Mouse (Mus musculus): ENCODE results near the gene Dnajb11. TPM values are rescaled to one million over a fixed set of nuclear protein-coding genes. Genes with fewer than 3 reads are reported as not detected.

Gene Dnajb11
- 43.5 and 45.6 TPM in 2 replicates for polyA plus RNA-seq (2012; rRNA removed)

DNA sequence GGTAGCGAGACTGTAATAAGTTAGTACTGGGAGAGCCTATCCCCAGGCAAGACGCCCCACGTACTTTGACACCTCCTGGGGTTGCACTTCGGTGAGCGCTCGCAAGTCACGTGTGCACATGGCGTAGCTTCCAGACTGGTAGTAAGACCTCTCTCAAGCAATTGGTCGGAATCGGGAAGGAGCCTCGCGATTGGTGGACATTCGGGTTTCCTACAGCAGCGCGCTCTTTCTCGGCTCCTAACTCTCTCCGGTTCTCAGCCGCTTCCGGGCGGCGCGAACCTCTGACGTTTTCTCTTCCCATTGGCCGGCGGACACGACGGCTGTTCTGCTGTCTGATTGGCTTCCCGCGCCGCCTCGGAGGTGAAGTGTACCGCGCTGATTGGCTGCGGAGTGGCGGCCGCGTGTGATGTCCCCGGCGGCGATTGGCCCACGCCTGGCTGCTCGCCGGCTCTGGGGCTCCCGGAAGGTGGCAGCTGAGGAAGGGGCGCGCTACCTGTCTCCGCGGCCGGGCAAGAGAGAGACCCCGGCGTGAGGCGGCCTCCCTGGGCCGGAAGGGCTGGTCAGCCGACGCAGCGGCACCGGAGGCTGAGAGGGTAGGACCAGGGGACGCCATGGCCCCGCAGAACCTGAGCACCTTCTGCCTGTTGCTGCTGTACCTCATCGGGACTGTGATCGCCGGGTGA lies at the start of gene Dnajb11, which contains the start of gene Tbccd1:
Gene Dnajb11 (plus strand): TSS at position 415 of the 683 bp plus-strand sequence.
Gene Tbccd1 (minus strand): TSS at position 239 of the 683 bp plus-strand sequence.
- DNase-seq (ENCODE audit: low spot score) = peak; percentile 97

- DNase-seq (ENCODE audit: low spot score) = no peak
Observed at GRCm38 (mm10) chr16:22811477-22811876, 46.2 kb upstream of the Dnajb11 start, which contains the start of gene Crygs. TSS of gene Crygs (minus strand) at chr16:22811577.

GRCm38 (mm10) chr16:22820731-22821130 lies 36.9 kb upstream of the Dnajb11 start:
- no peak for DNase-seq (ENCODE audit: low spot score)

- no peak for DNase-seq (ENCODE audit: low spot score)
Observed at GRCm38 (mm10) chr16:22832932-22833525, 24.6 kb upstream of the Dnajb11 start.

DNA sequence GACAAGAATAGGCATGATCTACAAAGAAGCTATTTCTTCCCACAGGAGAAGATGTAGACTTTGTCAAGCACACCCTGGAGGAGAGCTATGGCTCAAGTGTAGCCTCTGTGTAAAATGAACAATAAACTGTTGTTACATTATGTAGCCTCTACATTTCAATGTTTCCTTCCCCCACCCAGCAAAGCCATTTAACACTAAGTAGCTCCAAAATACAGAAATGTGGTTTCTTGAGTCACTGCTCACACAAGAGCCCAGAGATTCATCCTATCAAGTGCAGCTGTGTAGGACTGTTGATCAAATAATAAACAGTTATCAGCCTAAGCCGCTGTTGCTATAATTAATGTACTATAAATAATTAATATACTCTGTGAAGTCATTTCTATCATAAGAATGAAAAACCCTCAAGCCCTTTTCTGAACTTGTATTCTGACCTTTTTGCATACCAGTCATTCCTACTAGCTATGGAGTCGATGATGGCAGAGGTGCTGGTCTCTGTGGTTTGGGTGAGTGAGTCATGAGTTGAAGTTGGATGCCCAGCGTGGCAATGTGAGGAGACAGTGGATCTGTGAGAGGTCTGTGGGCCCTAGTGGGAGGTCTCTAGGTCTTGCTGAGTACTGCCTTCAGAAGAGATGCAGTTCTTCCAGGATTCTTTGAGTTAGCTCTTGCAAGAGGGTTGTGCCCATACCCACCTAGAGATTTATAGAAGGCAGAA lies 18.3 kb upstream of the Dnajb11 start:
- DNase-seq (ENCODE audit: low spot score) = no peak

- DNase-seq (ENCODE audit: low spot score) = no peak
Observed at GRCm38 (mm10) chr16:22842871-22843270, 14.8 kb upstream of the Dnajb11 start.

DNA sequence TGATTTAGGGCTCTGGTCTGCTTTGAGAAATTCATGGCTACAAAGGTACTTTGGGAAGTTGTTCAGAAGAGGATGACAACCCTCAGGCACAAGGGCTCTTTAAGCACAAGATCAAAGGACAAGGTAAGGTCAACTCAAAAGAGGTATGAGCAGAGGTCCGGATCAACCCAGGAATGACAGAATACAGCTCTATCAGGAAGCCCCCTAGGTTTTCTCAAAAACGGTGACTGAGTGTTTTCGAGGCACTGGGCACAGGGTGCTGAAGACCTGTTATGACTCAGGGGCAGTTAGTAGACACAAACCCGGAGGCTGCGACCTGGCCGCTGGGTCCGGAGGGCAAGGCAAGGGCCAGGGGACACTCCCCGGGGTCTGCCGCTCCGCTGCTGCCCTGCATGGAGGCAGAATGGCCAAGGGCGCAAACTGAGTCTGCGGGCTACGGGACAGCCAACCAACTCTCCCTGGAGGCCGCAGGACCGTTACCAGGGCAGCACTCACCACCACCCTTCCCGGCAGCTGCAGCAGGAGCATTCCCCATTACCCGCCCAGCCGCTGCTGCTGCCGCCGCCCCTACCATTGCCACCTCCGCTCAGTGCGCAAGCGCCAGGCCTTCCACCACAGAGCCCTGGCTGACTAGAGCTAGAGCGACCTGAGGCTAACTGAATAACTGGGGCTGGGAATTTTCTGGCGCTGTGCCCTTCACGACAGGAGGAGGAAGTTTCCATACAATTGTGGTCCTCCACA lies 13.4 kb upstream of the Dnajb11 start:
- DNase-seq (ENCODE audit: low spot score) = peak; percentile 47

GRCm38 (mm10) chr16:22844834-22845233 lies 12.8 kb upstream of the Dnajb11 start:
- DNase-seq (ENCODE audit: low spot score) = no peak

DNA sequence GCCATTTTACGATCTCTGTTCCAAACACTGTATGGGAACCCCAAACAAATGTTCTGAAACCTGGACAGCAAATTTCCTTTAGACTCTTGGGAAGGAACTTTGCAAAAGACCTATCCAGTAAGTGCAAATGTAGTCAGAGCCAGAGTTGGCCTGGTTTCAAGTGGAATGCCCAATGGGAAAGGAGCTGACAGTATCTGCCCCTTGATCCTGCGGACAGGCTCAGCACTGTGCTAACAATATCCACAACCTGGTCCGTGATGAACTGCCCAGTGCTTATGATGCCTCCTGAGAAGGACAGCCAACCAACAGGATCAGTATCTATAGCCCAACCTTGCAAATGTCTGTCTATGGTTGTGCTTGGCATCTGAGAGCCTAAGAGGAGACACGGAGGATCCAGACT lies 12.2 kb upstream of the Dnajb11 start:
- no peak for DNase-seq (ENCODE audit: low spot score)

DNA sequence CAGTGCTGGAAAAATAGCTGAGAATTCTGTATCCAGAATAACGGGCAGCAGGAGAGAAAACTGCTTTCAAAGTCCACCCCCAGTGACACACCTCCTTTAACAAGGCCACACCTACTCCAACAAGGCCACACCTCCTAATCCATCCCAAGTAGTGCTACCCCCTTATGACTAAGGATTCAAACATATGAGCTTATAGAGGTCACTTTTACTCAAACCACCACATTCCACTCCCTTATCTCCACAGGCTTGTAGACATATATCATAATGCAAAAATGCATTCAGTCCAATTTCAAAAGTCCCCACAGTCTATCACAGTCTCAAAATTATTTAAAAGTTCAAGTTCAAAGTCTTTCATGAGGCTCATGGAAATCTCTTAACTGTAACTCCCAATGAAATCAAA lies 10.0 kb upstream of the Dnajb11 start:
- no peak for DNase-seq (ENCODE audit: low spot score)

DNA sequence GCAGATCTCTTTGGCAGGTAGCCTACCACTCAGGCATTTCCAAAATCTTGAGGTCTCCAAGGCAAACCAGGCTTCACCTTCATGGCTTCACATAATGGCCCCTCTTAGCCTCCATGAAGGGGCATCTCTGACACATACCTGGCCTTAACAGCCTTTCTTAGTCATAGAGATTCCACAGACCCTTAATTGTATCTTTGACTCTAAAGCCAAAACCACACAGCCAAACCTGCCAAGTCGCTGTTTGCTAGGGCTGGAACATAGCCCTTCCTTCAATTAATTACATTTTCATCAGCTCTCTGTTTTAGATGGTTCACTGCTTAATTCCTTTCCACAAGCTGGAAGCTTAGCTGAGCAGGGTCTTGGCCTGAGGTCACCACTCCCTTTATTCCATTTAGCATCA lies 9.3 kb upstream of the Dnajb11 start:
- DNase-seq (ENCODE audit: low spot score) = no peak

DNA sequence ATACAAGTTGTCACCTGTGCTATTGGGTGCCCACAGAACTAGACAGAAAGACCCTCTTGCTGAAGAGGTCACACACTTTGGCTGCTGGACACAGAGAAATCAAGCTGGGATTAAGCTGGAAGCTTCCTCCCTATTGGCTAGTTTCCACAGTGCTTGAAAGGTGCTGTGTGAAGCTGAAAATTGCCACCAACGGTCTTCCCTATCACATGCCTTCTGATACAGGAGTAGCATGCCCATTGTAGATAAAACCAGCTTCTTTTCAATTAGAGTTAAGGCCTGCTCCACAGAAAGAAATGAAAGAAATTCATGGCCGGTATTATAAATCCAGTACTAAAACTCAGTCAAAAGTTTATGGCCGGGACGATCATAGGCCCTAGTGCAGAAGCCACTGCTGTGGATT lies 4.9 kb upstream of the Dnajb11 start:
- no peak for DNase-seq (ENCODE audit: low spot score)

GRCm38 (mm10) chr16:22856773-22857172 lies 872 bp upstream of the Dnajb11 start:
- DNase-seq (ENCODE audit: low spot score) = no peak

DNA sequence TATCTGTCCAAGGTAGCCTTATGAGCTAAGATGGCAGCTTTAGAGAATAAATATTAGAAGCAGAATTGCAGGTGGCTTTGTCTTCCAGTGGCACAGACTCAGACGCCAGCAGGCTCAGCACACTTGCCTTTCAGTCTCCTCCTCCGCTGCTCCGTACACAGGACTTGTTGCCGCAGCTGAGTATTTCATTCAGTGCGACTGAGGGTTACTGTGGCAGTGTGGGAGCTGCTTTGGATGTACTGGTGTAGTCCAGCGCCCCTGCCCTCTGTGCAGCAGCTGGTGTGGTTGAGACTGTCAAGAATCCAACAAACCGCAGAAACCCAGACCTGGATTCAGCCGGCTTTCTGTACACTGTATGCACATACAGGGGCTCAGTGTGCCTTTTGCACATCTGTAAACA lies 14.8 kb downstream of the Dnajb11 start:
- DNase-seq (ENCODE audit: low spot score) = no peak

DNA sequence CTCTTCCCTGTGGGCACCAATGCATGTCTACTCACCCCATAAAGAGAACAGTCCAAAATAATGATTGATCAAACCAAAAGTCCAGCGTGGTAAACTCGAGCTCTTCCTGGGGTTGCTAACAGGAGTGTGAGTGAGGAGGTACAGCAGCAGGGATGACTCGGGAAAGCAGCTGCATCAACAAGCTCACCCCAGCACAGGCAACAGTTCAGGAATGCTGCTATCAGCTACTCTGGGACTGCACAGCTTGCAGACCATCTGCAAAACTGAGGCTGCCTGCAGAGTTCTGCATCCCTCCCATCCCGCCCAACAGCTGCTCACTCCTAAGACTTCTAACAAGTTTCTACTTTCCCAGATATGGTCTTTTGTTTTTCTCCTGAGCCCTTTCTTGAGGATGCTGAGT lies 15.7 kb downstream of the Dnajb11 start:
- DNase-seq (ENCODE audit: low spot score) = no peak

DNA sequence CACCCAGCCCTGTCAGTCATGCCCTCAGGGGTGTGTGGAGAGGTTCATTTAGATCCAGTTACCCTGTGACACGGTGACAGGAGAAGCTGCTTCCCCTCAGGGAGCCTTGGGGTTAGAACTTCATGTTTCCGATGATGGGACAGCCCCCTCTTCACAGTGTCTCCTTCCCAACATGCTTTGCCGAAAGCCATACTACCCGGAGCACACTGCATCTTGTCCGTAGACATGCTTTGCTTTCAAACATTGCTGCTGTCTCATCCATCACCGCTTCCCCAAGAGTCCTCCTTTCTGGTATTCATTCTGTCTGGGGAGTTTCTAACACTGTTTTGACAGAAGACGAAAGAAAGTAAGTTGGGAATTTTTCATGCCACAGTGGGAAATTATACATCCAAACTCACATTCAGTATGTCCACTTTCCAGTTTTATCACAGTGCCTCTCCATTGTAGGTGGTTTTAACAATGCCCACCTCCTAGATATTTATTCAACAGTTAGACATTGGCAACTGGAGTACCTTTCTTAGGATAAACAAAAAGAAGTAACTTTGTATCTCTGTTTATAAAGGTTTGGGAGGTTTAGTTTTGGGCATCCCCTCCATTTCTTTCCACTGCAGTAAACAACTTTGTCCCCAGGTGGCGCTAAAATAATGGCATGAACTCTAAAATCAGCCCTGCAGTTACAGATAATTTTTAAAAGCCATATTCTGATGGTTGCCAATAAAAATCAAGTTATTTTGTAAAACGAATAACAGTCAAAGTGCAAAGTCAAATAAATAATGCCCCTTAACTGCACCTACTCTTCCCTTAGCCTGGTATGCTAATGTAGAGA lies 18.8 kb downstream of the Dnajb11 start:
- no peak for DNase-seq (ENCODE audit: low spot score)

DNA sequence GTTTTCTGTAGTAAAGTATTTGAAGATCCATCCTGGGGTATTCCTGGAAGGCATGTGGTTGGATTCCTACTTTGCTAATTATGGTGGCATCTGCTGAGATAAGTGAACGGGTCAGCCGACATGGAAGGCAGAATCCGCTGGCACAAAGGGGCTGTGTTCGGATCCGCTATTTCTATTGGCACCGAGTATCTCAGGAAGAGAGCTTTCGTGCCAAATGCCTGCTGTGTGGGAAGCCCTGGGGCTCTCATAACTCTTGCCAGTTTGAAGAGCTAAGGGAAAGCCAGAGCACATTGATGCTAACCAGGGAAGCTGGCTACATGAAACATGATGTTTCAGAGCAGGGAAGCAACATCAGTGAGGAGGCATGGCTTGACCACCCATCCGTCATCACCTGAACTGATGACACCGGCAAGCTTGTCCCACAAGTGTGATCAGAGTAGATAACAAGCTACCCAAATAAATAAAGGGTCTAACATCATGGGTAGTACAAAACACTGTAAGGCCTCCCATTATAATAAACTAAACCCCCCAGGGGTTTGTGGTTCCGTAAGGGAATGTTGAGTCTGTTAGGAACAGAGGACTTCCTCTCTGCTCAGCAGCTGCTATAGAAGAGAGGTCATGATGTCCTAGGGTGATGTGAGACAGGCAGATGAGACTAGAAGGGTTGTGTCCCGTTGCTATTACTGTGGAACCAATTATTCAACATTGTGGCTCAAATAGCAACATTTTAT lies 20.2 kb downstream of the Dnajb11 start:
- no peak for DNase-seq (ENCODE audit: low spot score)

DNA sequence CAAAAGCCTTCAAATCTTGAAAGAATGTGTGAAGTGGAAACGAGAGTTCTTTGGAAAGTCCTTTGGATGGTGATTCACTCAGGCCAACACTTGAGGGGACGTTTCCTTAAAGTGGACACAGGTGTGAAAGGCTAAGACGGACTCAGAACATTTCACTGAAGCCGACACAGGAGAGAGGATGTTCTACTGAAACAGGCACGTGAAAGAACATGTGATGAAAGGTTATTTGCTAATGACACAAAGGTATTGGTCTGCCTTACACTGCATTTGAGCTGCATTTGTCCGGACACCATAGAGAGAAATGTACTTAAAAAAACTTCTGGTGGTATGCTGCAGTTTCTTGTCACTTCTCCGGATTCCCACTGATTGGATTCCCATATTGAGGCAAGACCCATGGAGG lies 21.1 kb downstream of the Dnajb11 start:
- no peak for DNase-seq (ENCODE audit: low spot score)

DNA sequence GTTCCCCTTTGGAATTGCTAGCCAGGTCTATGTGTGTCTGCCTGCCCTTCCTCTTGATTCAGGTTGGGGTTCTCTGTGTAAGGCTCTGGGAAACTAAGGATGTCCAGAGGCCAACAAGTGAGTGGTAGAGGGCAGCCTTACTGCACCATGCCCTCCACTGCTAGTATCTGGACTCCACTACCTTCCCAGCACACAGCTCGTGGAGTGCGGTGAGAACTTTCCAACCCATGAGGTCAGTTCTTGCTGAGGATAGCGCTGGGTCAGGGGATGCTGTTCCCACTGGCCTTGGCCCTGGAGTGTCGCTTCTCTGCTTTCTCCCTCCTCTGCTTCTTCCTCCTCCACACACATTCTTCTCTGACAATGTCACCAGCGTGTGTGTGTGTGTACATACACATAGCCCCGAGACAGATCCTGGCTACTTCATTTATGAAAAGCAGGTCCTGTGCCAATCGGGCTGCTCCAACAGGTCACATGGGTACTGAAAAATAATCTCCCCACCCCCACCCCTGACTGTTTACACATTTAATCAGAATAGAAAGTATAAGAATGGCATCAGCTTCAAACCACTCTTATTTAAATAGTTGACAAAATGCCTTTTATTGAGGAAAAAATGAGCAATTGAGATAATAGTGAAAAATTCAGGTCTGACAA lies 22.4 kb downstream of the Dnajb11 start:
- DNase-seq (ENCODE audit: low spot score) = no peak

- no peak for DNase-seq (ENCODE audit: low spot score)
Observed at GRCm38 (mm10) chr16:22880900-22881299, 23.3 kb downstream of the Dnajb11 start.

All from urinary bladder, adult 2 months (tissue).